Mouse (Mus musculus): ENCODE measurements at regions not wholly inside any gene's neighbourhood (a gene's known extent, or its start where the extent isn't known, plus 50 kb on each side); places are given as distances from the start of the nearest gene placed in this dataset.

DNA sequence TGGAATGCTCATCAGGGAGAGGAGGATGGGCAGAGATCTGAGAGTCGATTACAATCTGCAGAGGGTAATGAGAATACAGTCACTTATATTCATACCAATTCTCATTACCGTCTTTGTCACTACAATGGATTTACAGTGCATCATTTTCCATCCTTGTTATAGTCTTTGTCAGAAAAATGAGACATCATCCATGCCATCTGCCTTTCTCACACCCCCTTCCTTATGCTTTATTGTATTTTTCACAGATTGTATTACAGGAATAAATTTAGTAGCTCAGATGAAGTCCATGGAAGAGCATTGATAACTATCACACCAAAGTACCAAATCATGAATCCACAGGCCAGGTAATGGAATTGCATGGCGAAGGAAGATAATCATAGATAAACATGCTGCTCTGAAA lies 779.5 kb downstream of the Cenpc1 start:
- 77% methylated on average over 3 of the region's 3 CpGs for WGBS
- H3K36me3 ChIP-seq = no peaks in the 10 kb centered on the region

GRCm38 (mm10) chr5:85248453-85248852 lies 816.9 kb downstream of the Cenpc1 start:
- 38% methylated on average over 4 of the region's 4 CpGs for WGBS
- H3K27ac ChIP-seq (replicated peaks) = no peak overlapping the region
- H3K9me3 ChIP-seq = no peaks in the 10 kb centered on the region
- no peak overlapping the region for H3K4me2 ChIP-seq (replicated peaks)
- ATAC-seq (replicated peaks) = no peak
- H3K4me1 ChIP-seq = no peaks in the 10 kb centered on the region
- no peak overlapping the region for H3K9ac ChIP-seq (replicated peaks)
- no peak overlapping the region for H3K4me3 ChIP-seq
- no peaks in the 10 kb centered on the region for H3K36me3 ChIP-seq
- no peaks in the 10 kb centered on the region for H3K27me3 ChIP-seq

More for the DNA sequence above, 779.5 kb downstream of the Cenpc1 start:
- Histone ChIP-seq H3K4me3 (no peak overlapping the region), H3K4me2 (replicated peaks) (no peak overlapping the region), H3K9me3 (no peaks in the 10 kb centered on the region), H3K9ac (replicated peaks) (no peak overlapping the region), H3K4me1 (no peaks in the 10 kb centered on the region), H3K27ac (replicated peaks) (no peak overlapping the region), H3K27me3 (no peaks in the 10 kb centered on the region)
- ATAC-seq (replicated peaks) = no peak

DNA sequence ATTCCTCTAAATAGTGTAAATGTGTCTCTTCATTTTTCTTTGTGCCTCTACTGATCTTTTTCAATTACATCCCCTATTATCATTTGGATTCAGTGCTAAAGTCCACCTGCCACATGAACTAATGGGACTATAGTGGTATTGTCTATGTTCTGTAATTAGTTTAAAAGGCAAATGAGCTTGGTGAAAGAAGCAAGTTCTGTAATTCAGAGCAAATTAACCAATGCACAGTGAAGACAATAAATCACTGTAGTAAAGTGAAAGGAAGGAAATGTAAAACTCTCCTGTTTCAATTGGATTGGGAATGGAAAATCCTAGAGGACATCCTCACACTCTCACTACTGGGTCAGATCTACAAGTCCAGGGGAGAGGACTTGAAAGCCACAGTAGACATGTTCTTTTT lies 823.2 kb upstream of the Epha5 start:
- peak; percentile 39 for ATAC-seq (replicated peaks)

GRCm38 (mm10) chr5:85239509-85240031 lies 822.4 kb upstream of the Epha5 start:
- no peak overlapping the region for H3K4me3 ChIP-seq

More for the DNA sequence above, 823.2 kb upstream of the Epha5 start:
- no peaks in the 10 kb centered on the region for H3K36me3 ChIP-seq
- H3K4me3 ChIP-seq = no peak overlapping the region
- H3K9ac ChIP-seq (replicated peaks) = no peak overlapping the region
- peaks cover 5% of the 10 kb centered on the region; the same call in 1 of the 2 replicates for H3K4me1 ChIP-seq
- no peaks in the 10 kb centered on the region for H3K27me3 ChIP-seq
- no peak overlapping the region for H3K4me2 ChIP-seq (replicated peaks)
- no peaks in the 10 kb centered on the region for H3K9me3 ChIP-seq
- 0 out of 2 replicates have a peak overlapping the region, but pooled peaks have one; percentile 18 for H3K27ac ChIP-seq (replicated peaks)

More at GRCm38 (mm10) chr5:85239509-85240031, 822.4 kb upstream of the Epha5 start:
- peak; percentile 99 for ATAC-seq (replicated peaks)
- H3K27me3 ChIP-seq = no peaks in the 10 kb centered on the region
- H3K9ac ChIP-seq (replicated peaks) = no peak overlapping the region
- H3K36me3 ChIP-seq = no peaks in the 10 kb centered on the region
- WGBS = 11% methylated on average over 3 of the region's 3 CpGs
- peak overlapping the region; percentile 37; the same call in 1 of the 2 replicates for H3K27ac ChIP-seq (replicated peaks)
- H3K4me2 ChIP-seq (replicated peaks) = no peak overlapping the region
- no peaks in the 10 kb centered on the region for H3K9me3 ChIP-seq
- peaks cover 5% of the 10 kb centered on the region; the same call in 1 of the 2 replicates for H3K4me1 ChIP-seq

All from forebrain, embryonic 15.5 days (tissue).